Mouse (Mus musculus): Measurements from ENCODE around the gene Csgalnact2. TPM values are rescaled to one million over a fixed set of nuclear protein-coding genes. Genes with fewer than 3 reads are reported as not detected.

The Csgalnact2 gene
- 13.1 and 16.6 TPM in 2 replicates for polyA plus RNA-seq (2015; fragmentation: Nextera tagmentation; extraction: Ambion mirVana)

DNA sequence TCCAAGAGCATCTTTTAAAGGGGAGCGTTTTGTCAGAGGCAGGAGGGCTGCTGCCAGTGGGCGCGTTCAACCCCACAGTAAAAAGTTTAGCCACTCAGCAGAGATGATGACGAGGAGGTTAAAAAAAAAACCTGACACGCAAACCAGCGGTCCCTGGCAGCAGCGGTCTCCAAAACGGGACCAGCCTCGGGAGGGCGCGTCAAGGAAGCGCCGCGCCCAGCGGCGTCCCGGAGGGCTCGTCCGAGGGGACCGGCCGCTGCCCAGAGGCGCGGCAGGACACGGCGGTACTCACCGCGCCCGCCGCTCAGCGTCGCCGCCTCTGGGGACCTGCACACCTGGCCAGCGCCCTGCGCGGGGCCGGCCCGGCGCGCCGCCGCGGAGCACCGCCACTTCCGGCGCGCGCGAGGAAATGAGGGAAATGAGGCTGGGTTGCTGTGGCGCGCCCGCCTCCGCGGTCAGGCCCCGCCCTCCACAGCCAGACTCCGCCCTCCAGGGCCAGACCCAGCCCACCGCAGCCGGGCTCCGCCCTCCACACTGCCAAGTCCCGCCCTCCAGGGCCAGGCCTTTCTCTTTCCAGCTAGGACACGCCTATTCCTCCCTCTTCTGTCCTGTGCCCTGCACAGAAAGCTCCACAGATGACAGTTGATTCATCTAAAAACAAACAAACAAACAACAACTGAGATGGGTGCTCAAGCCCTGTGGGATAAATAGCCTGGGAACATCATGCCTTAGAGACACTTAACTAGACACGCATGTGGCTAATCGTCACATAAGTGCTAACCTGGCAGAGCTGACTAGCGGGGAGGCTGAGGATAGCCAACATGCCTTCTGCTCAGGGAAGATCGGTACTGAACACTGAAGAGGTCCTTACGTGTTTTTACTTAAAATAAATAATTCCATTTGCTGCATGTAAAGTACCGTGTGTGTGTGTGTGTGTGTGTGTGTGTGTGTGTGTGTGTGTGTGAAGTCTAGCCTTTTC is at the start of gene Csgalnact2:
Gene Csgalnact2, minus strand, starts transcription at position 410 of the 979 bp plus-strand sequence.

Small RNAs within 50 kb of the gene (microRNA-seq; reads per million reads assigned to microRNA genes)
- not detected for gene Mir7044 (ENCODE audit: borderline replicate concordance, insufficient number of aligned reads)

Other genes with a start within 250 kb of the Csgalnact2 start
- gene Hnrnpf, start 238.8 kb downstream of the Csgalnact2 start, polyA plus RNA-seq (2015; fragmentation: Nextera tagmentation; extraction: Ambion mirVana), result 222 and 321 TPM in 2 replicates
- gene Fxyd4, start 201.4 kb downstream of the Csgalnact2 start, polyA plus RNA-seq (2015; fragmentation: Nextera tagmentation; extraction: Ambion mirVana), result 2.1 and 4.3 TPM in 2 replicates
- gene Rasgef1a, start 127.7 kb downstream of the Csgalnact2 start, polyA plus RNA-seq (2015; fragmentation: Nextera tagmentation; extraction: Ambion mirVana), result 0.22 and 0.41 TPM in 2 replicates
- gene Ret, start 58.6 kb upstream of the Csgalnact2 start, polyA plus RNA-seq (2015; fragmentation: Nextera tagmentation; extraction: Ambion mirVana), result 4.1 and 8.9 TPM in 2 replicates

All from adrenal gland, postnatal 0 days (tissue).